Mouse (Mus musculus) kidney, embryonic 15.5 days (tissue): ENCODE data around the gene Csnk1e. TPM values are rescaled to one million over a fixed set of nuclear protein-coding genes. Genes with fewer than 3 reads are reported as not detected.

Experiments used
- ATAC-seq: fragments of 200-750 bp; cut with Nextera tagmentation; replicated peaks from 2 replicates; pipeline ENCODE4 v1.8.0; 2017; ENCODE audit warnings: moderate TSS enrichment; ENCODE audit not compliant: low FRiP score
- H3K27ac ChIP-seq: fragments of 300-500 bp; sonication (generic); 2 replicates; pipeline ENCODE4 v1.5.1; 2015; ENCODE audit warnings: mild to moderate bottlenecking, inconsistent platforms
- H3K27me3 ChIP-seq: fragments of 300-500 bp; sonication (generic); 2 replicates; pipeline ENCODE4 v1.6.1; 2015; ENCODE audit warnings: inconsistent platforms
- H3K36me3 ChIP-seq: fragments of 300-500 bp; sonication (generic); 2 replicates; pipeline ENCODE4 v1.6.1; 2015; ENCODE audit warnings: inconsistent platforms
- H3K4me1 ChIP-seq: fragments of 300-500 bp; sonication (generic); 2 replicates; pipeline ENCODE4 v1.6.1; 2015; ENCODE audit warnings: inconsistent platforms
- H3K4me2 ChIP-seq: fragments of 300-500 bp; sonication (generic); 2 replicates; pipeline ENCODE4 v1.6.1; 2015; ENCODE audit warnings: moderate library complexity, mild to moderate bottlenecking, inconsistent platforms
- H3K4me3 ChIP-seq: fragments of 300-500 bp; sonication (generic); replicated peaks from 2 replicates; pipeline ENCODE4 v1.5.1; 2015; ENCODE audit warnings: mild to moderate bottlenecking, inconsistent platforms
- H3K9ac ChIP-seq: fragments of 300-500 bp; sonication (generic); 2 replicates; pipeline ENCODE4 v1.6.1; 2015; ENCODE audit warnings: mild to moderate bottlenecking, inconsistent platforms
- H3K9me3 ChIP-seq: fragments of 300-500 bp; sonication (generic); replicated peaks from 2 replicates; pipeline ENCODE4 v1.6.1; 2016; ENCODE audit warnings: inconsistent platforms
- WGBS: fragments of 180-500 bp; shearing (Covaris S2); methylation state at CpG from one replicate; pipeline ENCODE4 v1.1.7; 2015; ENCODE audit warnings: mixed read lengths; 5-methylcytosine and 5-hydroxymethylcytosine counted together
- polyA plus RNA-seq: library from polyadenylated mRNA; unstranded; fragments of >200 nt; fragmentation: Nextera tagmentation; extraction: Ambion mirVana; gene quantifications from 2 replicates; pipeline ENCODE4 v1.2.1, GENCODE M21; 2015

The Csnk1e gene
- polyA plus RNA-seq, 1 experiment from 2014 or later = 90.6 TPM

- peaks cover 53% of the 10 kb centered on the region for H3K36me3 ChIP-seq
- H3K4me2 ChIP-seq = no peak overlapping the region
- no peaks in the 10 kb centered on the region for H3K9me3 ChIP-seq
- H3K9ac ChIP-seq = no peak overlapping the region
- no peaks in the 10 kb centered on the region for H3K4me1 ChIP-seq
- WGBS = 90% methylated on average over 10 of the region's 10 CpGs
- H3K27me3 ChIP-seq = no peaks in the 10 kb centered on the region
- no peak overlapping the region for H3K27ac ChIP-seq
- no peak overlapping the region for H3K4me3 ChIP-seq
- ATAC-seq = no peak
Observed at GRCm38 (mm10) chr15:79416460-79417085, 38.8 kb downstream of the Csnk1e start.

GRCm38 (mm10) chr15:79414513-79414912, 40.9 kb downstream of the Csnk1e start:
- no peaks in the 10 kb centered on the region for H3K4me1 ChIP-seq
- no peak for ATAC-seq
- H3K9me3 ChIP-seq = no peaks in the 10 kb centered on the region
- no peak overlapping the region for H3K9ac ChIP-seq
- H3K27ac ChIP-seq = no peak overlapping the region
- no peak overlapping the region for H3K4me2 ChIP-seq
- H3K27me3 ChIP-seq = no peaks in the 10 kb centered on the region
- WGBS = 39% methylated on average over 4 of the region's 4 CpGs
- no peak overlapping the region for H3K4me3 ChIP-seq
- H3K36me3 ChIP-seq = peaks cover 32% of the 10 kb centered on the region

- Histone ChIP-seq H3K36me3 (peaks cover 25% of the 10 kb centered on the region), H3K27ac (no peak overlapping the region), H3K9me3 (no peaks in the 10 kb centered on the region), H3K4me2 (no peak overlapping the region), H3K4me3 (no peak overlapping the region), H3K4me1 (no peaks in the 10 kb centered on the region), H3K9ac (no peak overlapping the region), H3K27me3 (no peaks in the 10 kb centered on the region)
- no peak for ATAC-seq
- 78% methylated on average over 8 of the region's 8 CpGs for WGBS
Observed at GRCm38 (mm10) chr15:79413802-79414201, 41.6 kb downstream of the Csnk1e start.

- no peak overlapping the region for H3K4me2 ChIP-seq
- peaks cover 19% of the 10 kb centered on the region for H3K36me3 ChIP-seq
- no peaks in the 10 kb centered on the region for H3K4me1 ChIP-seq
- H3K9me3 ChIP-seq = no peaks in the 10 kb centered on the region
- ATAC-seq = no peak
- H3K27me3 ChIP-seq = no peaks in the 10 kb centered on the region
- H3K4me3 ChIP-seq = no peak overlapping the region
- no peak overlapping the region for H3K9ac ChIP-seq
- WGBS = 97% methylated on average over 3 of the region's 3 CpGs
- H3K27ac ChIP-seq = no peak overlapping the region
Observed at GRCm38 (mm10) chr15:79413201-79413600, 42.2 kb downstream of the Csnk1e start.

GRCm38 (mm10) chr15:79411363-79412065, 43.9 kb downstream of the Csnk1e start:
- 73% methylated on average over 10 of the region's 10 CpGs for WGBS
- H3K27me3 ChIP-seq = no peaks in the 10 kb centered on the region
- no peak overlapping the region for H3K4me2 ChIP-seq
- H3K4me3 ChIP-seq = no peak overlapping the region
- ATAC-seq = no peak
- no peaks in the 10 kb centered on the region for H3K4me1 ChIP-seq
- H3K27ac ChIP-seq = no peak overlapping the region
- no peaks in the 10 kb centered on the region for H3K9me3 ChIP-seq
- no peak overlapping the region for H3K9ac ChIP-seq
- peaks cover 6% of the 10 kb centered on the region for H3K36me3 ChIP-seq

GRCm38 (mm10) chr15:79409077-79409573, 46.2 kb downstream of the Csnk1e start:
- Histone ChIP-seq H3K9me3 (no peaks in the 10 kb centered on the region), H3K27ac (no peak overlapping the region), H3K4me3 (no peak overlapping the region), H3K9ac (no peak overlapping the region), H3K27me3 (no peaks in the 10 kb centered on the region), H3K4me1 (peaks cover 2% of the 10 kb centered on the region), H3K4me2 (no peak overlapping the region), H3K36me3 (no peaks in the 10 kb centered on the region)
- 79% methylated on average over 4 of the region's 4 CpGs for WGBS
- 0 out of 2 replicates have a peak, but pooled peaks have one; percentile 33 for ATAC-seq

- ATAC-seq = no peak
- Histone ChIP-seq H3K36me3 (no peaks in the 10 kb centered on the region), H3K4me3 (no peak overlapping the region), H3K9me3 (no peaks in the 10 kb centered on the region), H3K9ac (no peak overlapping the region), H3K4me1 (peaks cover 19% of the 10 kb centered on the region), H3K4me2 (no peak overlapping the region), H3K27ac (no peak overlapping the region), H3K27me3 (no peaks in the 10 kb centered on the region)
- WGBS = 83% methylated on average over 4 of the region's 4 CpGs
Observed at GRCm38 (mm10) chr15:79406564-79406963, 48.8 kb downstream of the Csnk1e start.

GRCm38 (mm10) chr15:79404277-79404676, 51.1 kb downstream of the Csnk1e start:
- Histone ChIP-seq H3K36me3 (no peaks in the 10 kb centered on the region), H3K9me3 (no peaks in the 10 kb centered on the region), H3K27ac (no peak overlapping the region), H3K9ac (no peak overlapping the region), H3K27me3 (no peaks in the 10 kb centered on the region), H3K4me3 (0 out of 2 replicates have a peak overlapping the region, but pooled peaks have one; percentile 92), H3K4me2 (peak overlapping the region; percentile 90; the same call in 1 of the 2 replicates), H3K4me1 (peaks cover 41% of the 10 kb centered on the region)
- ATAC-seq = no peak
- WGBS = 60% methylated on average over 1 of the region's 1 CpGs

- H3K27me3 ChIP-seq = no peaks in the 10 kb centered on the region
- ATAC-seq = no peak
- H3K27ac ChIP-seq = peak overlapping the region; percentile 89
Observed at GRCm38 (mm10) chr15:79403763-79404210, 51.6 kb downstream of the Csnk1e start.

GRCm38 (mm10) chr15:79402836-79403762, 52.3 kb downstream of the Csnk1e start, which contains the start of gene Tmem184b:
Gene Tmem184b (minus strand): TSS chr15:79403569.
- Histone ChIP-seq H3K27ac (peak within 1 kb of the TSS; percentile 89), H3K4me2 (peak within 1 kb of the TSS; percentile 90), H3K36me3 (no peaks in the 10 kb centered on the region), H3K9me3 (no peaks in the 10 kb centered on the region), H3K27me3 (no peaks in the 10 kb centered on the region), H3K9ac (peak within 1 kb of the TSS; percentile 84), H3K4me1 (peaks cover 51% of the 10 kb centered on the region), H3K4me3 (peak within 1 kb of the TSS; percentile 92)
- ATAC-seq = peak; percentile 84
- WGBS = under 1% methylated on average over 90 of the region's 90 CpGs

More at GRCm38 (mm10) chr15:79403763-79404210, 51.6 kb downstream of the Csnk1e start:
- Histone ChIP-seq H3K36me3 (no peaks in the 10 kb centered on the region), H3K4me2 (peak overlapping the region; percentile 90), H3K9me3 (no peaks in the 10 kb centered on the region), H3K9ac (peak overlapping the region; percentile 84), H3K4me1 (peaks cover 46% of the 10 kb centered on the region), H3K4me3 (peak overlapping the region; percentile 92)
- WGBS = 16% methylated on average over 9 of the region's 9 CpGs

GRCm38 (mm10) chr15:79402176-79402575, 53.2 kb downstream of the Csnk1e start:
- Histone ChIP-seq H3K4me1 (peaks cover 56% of the 10 kb centered on the region), H3K27me3 (no peaks in the 10 kb centered on the region), H3K9ac (peak overlapping the region; percentile 84), H3K36me3 (peaks cover 4% of the 10 kb centered on the region; the same call in 1 of the 2 replicates), H3K4me2 (peak overlapping the region; percentile 90), H3K4me3 (peak overlapping the region; percentile 92), H3K27ac (0 out of 2 replicates have a peak overlapping the region, but pooled peaks have one; percentile 89), H3K9me3 (no peaks in the 10 kb centered on the region)
- WGBS = 21% methylated on average over 5 of the region's 5 CpGs
- no peak for ATAC-seq
